Mouse (Mus musculus) right cerebral cortex, adult 2 months (tissue): ENCODE results near the gene Sptlc2.

Experiments used
- DNase-seq, 2 experiments: peaks; one replicate each; pipeline ENCODE4 v3.0.0; 2021 to 2022; ENCODE audit warnings: low spot score in 2 of 2

Gene Sptlc2

DNA sequence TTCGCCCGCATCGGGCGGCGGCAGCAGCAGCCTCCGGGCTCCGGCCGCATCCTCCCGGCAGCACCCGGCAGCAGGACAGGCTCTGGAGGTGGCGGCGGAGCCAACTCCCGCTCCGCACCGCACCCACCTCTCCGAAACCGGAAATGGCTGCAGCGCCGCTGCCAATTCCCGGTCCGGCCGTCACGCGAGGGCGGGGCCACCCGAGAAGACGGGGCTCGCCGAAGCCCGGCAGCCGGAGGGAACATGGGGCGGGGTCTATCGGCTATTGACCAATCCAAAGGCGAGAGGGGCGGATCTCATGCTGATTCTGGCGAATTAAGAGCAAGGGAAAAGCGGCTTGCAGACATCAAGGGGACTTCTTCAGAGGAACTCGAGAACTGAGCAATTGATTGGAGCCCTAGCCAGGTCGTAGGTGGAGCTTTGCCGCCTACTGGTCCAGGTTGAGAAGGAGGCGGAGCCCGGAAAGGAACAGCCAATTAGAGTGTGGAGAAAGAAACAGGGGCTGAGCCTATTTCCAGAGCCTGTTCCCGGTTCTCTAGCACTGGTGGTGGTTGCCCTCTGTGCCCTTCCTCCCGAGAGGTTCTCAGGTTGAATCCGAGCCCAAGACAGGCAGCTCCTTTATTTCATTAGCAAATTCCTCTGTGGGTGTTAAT lies at the start of gene Sptlc2:
TSS of gene Sptlc2 (minus strand) at position 234 of the 653 bp plus-strand sequence.
- DNase-seq = peak; percentile 99 to 100

DNA sequence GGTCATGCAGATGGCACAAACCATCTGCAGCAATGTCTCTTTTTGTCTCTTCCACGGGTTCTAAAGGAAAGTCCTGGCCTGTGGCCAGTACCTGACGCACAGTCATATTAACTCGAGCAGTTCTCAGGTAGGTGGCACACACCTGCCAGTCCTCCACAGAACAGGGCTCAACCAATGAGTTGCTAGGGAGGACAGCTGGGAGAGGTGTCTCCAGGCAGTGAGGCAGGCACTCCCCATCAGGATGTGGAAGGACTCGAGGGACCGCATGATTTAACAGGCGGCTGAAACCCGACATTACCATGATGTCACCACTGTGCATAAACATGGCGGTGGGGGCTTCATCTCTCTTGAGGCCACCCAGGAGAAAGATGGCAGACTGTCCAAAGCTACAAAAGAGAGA lies 40.7 kb upstream of the Sptlc2 start:
- DNase-seq = no peak

DNA sequence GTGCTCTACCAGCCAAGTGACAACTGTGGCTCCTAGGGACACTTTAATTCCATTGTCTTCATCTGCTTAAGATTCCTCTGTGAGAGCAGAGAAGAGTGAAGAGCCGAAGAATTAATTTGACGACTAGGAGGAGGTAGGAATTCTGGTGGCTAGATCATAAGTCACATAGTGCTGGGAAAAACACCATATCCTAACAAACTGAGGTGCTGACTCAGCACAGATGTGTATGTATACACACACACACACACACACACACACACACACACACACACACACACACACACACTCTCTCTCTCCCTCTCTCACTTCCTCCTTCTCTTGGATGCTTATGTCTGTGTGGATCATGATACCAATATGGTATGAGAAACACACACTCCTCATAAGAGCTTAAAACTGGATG lies 40.1 kb upstream of the Sptlc2 start:
- no peak for DNase-seq

DNA sequence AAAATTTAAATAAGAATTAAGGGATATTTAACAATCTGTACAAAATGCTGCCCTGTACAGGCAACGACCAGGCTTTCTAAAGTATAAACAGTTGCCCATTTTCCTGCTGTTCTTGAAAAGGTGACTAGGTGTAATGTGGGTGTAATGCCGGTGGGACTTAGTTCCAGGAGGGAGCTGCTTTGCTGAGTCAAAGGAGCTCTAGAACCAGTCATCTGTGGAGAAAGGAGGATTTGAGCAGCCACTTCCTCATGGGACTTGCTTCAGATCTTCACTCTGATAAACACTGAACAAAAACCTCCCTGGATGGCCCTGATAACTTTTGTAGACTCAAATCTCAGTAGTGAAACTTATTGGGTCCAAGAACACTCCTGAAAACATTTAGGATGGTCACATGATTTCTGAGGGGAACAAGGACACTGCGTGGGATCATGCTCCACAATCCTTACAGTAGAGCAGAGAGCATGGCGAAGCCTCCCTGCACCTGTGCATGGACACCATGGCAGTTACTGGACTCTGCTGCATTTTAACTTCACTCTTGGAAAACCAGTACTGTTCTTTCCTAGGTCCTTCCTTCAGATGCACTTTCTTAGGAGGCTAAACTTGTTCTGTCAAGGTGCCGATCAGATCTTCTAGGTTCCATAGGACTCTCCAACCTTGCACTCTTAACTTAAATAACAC lies 38.3 kb upstream of the Sptlc2 start:
- DNase-seq = no peak

DNA sequence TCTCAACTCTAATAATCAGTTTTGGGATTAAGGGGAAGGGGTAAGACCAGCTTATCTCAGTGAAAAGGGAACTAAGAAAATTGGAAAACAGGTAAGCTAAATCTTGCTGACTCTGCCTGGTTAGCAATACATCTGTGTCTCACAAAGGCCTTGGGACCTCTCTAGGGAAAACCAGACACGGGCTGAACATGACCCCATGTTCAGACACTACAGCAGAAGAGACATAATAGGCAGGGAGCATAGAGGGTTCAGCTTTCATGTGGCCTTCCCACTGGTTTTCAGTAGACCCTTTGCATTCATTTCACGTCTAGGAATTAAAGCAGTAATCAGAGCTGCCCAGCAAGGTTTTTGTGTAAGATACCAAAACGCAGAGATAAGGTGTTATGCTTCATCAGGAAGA lies 36.4 kb upstream of the Sptlc2 start:
- DNase-seq = no peak

DNA sequence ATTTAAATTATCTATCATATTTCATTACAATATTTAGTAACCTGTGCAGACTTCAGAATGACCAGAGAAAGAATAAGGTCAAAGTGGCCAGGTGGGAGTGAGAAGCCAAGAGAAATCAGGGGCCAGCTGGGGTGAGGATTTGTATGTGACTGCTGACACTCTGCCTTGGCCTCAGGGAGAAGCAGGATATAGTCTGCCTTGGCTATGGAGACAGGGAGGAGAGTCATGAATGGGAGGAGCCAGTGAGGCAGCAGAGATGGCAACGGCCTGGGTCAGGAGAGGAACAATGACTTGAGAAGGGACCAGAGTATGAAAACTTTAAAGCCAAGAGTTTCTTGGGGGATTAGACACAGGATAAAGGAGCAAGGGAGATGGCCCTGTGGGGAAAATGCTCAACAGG lies 35.5 kb upstream of the Sptlc2 start:
- no peak for DNase-seq

DNA sequence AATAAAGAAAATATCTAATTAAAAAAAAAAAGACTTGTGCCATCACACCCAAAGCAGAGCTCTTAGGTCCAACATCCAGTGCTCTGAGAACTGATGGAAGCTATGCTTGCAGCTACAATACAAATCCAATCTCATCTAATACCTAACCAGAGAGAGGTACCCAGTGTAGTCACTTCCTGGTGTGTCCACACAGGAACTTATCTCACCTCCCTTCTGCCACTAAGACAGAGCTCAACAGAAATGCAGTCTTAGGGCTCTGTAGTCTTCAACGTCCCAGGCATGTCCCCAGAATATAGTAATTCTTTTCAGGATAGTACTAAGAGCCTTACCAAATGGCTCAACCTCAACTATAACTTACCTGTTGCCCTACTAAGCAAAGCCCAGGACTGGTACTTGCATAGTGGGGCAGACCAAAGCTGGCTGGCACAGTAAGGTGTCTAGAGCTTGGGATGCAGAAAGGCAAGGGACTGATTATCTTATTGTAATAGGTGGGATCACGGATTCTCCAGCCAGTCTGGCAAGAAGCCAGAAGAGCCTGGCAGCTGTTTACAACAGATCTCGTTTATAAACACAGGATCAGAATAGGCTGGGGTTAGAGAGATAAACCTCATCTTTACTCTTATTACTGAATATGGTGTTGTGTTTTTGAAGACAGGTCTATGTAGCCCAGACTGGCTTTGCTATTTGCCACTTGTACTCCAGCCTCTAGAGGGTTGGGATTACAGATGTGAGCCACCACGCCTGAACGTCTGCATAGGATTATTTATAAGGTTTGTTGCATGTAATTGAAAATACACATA lies 33.8 kb upstream of the Sptlc2 start:
- DNase-seq = no peak

DNA sequence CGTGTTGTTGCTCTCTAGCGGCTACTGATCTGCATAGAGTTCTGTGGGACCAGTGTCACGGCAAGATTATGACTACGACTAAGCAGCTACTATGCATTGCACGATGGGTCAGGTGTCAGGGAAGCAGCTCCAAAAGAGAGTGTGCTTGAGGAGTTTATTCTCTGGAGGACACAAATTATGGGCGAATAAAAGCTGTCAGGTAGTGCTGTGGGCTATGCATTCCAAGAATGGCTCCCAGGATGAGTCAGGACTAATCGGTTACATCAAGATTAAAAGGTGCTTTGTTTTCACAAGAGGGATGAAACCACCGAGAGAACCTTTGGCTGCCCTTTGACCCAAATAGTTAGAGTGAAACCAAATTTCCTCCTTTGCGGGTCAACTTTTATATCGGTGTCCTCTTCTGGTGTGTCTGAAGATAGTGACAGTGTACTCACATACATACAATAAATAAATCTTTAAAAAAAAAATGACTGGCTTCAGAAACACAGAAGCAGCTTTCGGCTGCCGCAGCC lies 31.9 kb upstream of the Sptlc2 start:
- DNase-seq = no peak

DNA sequence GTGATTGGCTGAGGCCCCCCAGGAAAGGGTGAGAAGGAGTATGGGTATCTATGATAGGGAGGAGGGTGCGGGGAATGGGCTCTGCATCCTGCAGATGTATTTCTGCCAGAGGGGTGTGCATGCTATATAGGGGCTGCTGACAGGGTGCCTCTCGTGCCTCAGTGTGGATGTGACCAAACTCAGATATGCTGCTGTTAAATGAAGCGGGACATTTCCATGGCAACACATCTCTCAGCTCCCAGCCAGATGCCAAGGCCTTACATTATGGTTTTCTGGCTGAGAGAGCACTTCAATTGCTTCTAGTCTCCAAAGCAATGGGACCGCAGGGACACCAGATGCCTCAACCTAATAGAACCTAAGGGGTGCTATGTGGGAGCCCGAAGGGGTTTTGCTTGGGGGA lies 30.8 kb upstream of the Sptlc2 start:
- no peak for DNase-seq

DNA sequence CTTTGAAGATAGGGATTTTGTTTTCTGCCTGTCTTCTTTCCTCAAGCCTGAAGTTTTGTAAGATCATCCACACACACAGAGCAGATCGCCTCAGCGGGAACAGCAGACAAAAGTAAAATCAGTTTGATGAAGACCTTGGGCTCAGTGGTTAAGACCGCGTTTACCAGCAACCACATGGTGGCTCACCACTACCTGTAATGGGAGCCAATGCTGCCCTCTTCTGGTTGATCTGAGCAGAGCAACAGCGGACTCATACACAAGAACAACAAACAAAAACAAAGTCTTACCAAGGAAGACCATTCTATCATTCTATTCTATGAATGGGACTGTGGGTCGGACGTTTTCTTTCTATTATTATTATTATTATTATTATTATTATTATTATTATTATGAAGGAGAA lies 28.5 kb upstream of the Sptlc2 start:
- DNase-seq = peak in 1 of 2 experiments; percentile 42

DNA sequence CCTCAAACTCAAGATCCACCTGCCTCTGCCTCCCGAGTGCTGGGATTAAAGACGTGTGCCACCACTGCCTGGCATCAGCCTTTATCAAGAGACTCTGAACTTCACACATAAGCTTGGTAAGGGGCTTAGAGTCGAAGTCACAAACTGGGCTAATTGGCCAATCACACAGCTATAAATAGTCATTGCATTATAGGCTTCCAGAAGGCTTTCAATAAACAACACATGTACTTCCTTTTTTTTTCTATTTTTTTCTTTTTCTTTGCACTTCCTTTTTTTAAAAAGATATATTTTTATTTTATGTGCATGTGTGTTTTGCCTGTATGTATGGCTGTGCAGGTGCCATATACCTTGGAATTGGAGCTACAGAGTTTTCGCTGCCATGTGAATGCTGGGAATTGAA lies 27.2 kb upstream of the Sptlc2 start:
- no peak for DNase-seq

DNA sequence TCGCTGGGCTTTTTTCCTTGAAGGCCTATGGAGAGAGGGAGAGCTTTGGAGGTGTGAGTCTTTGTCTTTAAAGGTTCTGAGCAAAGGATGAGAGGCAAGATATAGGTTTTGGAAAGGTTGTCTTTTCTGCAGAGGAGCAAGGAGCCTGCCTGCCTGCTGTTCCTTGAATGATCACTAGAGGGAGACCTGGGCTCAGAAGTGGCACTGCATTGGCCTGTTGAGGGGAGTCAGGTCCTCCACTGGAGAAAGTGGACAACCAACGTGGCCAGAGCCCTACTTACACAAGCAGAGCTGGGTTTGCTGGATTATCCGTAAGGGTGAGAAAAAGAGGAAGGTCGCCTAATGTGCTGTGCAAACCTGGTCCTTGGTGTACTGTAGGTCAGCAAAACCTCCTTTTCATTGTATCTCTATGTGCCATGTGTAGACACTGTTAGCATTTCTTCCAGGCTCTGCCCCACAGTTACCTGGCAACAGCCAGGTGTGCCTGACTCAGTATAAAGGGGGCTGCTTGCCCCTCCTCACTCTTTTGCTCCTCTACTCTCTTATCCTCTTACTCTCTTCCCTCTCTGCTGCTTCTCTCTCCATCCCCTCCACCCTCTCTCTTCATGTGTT lies 25.1 kb upstream of the Sptlc2 start:
- peak; percentile 78 to 82 for DNase-seq

DNA sequence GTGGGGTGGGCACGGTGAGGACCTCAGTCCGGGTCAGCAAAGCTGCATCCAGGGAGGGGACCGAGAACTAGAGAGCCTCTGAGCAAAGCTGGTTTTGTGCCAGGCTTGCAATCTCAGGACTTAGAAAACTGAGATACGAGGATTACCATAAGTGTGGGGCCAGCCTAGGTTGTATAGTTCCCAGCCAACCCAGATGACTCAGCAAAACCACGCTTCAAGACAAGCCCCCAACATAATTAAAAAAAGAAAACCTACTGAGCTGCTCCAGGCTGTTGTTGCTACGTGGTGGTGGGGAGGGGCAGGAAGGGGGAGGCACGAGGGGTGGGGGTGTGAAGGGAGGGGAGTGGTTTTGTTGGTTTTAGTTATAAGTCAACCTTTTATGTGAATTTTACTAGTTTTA lies 22.8 kb upstream of the Sptlc2 start:
- no peak for DNase-seq

DNA sequence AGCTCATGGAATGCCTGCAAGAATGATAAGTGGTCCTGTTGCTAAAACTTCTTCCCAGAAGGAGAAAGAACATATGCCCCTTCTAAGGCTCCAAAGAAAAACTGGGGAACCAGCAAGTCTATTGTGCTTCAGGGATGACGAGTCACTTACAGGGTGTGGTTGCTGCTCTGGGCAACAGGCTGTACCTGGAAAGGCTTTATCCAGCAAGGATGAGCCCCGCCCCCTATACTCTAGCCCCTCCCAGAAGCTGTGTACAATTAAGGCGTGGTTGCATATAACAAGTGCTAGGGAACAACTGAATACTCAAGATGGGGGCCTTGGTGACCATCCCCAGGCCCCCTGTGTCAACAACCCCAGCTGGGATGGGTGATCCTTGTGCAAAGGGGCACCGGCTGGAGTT lies 21.0 kb upstream of the Sptlc2 start:
- DNase-seq = no peak

DNA sequence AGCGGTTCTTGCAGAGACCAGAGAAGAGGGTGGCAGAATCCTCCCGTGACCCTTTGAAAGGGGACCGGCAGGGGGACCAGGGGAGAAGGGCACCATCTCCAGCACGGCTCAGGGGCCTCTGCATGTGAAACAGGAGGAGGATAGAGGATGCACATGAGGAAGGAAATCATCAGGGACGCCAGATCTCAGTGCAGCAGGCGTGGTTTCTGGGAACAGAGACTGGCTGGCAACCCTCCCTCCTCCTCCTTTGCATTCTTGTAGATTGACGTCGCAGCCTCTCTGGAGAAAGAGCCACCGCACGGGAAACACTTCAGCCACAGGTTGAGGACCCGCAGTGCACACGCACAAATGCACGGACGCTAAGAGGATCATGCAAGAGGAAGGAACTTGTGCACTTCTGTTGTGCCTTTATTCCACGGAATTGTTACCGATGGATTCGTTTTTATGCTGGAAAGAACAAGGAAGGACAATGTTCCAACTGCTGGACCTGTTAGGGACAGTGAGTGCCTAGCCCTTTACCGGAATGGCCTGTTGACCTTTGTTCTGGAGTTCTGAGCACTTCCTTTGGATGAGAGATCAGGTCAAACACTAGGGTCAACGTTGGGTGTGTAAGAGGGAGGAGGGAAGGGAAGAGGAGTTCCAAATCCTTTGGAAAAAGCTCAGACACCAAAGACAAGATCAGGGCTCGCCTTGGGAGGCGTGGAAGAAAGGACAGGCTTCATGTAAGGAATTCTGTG lies 19.9 kb upstream of the Sptlc2 start:
- no peak for DNase-seq

DNA sequence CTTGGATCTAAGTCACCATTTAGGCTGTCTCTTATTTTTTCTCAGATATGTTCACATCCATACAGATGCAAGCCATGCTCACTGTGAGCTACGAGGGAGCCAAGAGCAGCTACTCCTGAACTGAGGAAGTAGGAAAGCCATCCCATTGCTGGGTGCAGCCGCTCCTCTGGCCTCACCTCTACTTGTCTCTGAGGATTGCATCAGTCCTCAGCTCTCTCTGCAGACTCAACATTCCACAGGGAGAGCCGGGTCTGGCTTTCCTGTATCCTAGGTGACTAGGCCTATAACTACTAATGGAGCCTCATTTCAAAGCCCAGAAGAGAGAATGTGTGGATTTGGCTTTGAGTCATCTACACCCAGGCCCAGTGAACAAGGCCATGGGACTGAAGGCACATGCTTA lies 17.6 kb upstream of the Sptlc2 start:
- no peak for DNase-seq

DNA sequence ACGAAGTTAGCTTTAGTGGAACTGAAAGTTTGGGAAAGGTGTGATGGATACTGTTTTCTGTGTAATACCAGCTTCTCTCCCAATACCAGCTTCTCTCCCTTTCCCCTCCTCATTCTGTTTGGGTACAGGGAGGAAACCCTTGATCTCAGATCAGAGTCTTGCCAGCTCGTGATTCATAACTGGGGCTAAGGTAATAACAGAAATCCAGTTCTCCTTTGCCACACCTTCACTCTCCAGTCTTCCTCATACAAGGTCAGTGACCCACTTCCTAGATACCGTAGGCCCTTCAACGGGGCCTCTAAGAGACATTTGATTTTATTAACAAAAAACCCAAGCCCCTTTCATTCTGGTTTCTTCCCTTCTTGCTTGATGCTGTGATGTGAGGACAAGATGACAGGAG lies 17.0 kb upstream of the Sptlc2 start:
- no peak for DNase-seq

DNA sequence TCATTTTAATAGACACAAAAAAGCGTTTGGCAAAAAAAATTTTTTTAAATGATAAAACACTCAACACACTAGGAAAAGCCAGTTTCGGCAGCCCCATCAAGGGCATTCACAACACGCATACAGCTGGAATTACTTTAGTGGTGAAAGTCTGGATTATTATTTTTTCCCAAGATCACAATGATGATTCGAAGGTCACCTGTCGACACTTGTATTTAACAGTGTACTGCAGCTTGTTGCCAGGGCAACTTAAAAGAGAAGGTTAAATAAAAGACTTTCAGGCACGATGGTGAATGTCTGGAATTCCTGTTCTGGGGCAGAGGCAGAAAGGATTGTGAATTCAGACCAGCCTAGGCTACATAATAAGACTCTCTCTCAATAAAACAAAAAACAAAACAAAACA lies 13.7 kb upstream of the Sptlc2 start:
- no peak for DNase-seq

DNA sequence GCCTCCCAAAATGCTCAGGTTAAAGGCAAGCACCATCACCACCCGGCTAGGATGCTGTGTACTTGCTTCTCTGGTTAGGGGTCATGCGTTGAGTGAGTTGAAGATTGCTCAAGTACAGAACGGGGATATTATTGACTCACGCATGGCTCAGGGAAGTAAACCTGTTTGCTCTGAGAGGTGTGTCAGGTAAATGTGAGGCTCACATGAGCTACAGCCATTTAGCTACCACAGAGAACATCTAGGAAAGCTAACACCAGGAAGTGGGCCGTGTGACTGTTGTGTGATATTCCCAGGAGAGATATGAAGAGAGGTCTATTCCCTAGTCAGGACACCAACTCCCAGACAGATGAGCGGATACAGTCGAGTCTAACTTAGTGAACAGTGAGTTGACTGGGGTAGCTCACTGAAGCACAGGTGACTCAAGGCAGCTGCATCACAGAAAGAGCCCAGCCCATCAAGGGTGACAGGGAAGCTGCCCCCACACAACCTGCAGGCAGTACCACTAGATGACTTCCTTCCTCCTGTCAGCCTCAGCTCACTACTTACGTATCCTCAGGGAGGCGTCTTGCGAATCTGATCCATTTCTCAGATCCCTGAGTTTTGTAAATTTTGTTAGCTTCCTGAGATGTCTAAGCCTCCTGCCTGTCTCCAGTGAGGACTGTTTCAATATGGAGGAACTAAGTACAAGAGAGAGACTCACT lies 11.1 kb upstream of the Sptlc2 start:
- DNase-seq = no peak

DNA sequence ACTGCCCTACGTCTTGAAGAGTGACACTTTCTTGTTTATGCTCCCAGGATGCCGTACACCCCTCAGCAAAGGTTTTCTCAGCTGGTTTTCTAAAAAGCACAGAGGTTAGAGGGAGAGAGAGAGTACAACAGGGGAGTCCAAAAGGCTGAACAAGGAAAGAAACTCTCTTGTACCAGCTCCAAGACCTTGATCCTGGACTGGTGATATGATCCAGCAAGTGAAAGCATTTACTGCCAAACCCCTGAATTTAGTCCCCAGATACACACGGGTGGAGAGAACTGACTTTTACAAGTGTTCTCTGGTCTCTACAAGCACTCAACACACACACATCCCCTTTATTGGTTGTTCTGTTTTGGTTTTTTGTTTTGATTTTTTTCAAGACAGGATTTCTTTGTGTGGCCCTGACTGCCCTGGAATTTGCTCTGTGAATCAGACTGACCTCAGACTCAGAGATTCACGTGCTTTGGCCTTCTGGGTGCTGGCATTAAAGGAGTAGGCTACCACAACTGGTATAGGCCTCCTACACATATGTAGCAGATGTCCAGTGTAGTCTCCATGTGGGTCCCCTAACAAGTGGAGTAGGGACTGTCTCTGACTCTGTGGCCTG lies 9.8 kb upstream of the Sptlc2 start:
- no peak for DNase-seq

DNA sequence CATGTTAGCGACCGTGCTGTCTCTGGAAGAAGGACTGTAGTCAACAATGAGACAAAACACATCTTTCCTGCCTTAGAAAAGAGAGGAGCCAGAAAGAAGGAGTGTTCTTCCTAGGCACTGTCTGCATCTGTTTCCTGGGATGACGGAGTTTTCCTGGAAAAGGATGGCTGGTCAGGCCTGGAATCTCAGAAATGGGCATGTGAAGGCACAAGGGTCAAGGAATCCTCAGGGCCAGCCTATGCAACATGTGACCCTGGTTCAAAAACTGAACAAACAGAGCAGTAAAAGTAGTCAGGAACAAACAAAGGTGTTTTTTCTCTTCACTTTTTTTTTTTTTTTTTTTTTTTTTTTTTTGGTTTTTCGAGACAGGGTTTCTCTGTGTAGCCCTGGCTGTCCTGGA lies 9.0 kb upstream of the Sptlc2 start:
- DNase-seq = no peak
